Mouse (Mus musculus) hindbrain, postnatal 0 days (tissue): Measurements from ENCODE around the gene Card11. TPM values are rescaled to one million over a fixed set of nuclear protein-coding genes. Genes with fewer than 3 reads are reported as not detected.

Experiments used
- ATAC-seq: fragments of 200-750 bp; cut with Nextera tagmentation; 2 replicates; pipeline ENCODE4 v1.8.0; 2017; ENCODE audit warnings: mild to moderate bottlenecking, moderate TSS enrichment, moderate library complexity
- DNase-seq: peaks from one replicate; pipeline ENCODE4 v3.0.0-alpha.2; 2015; ENCODE audit warnings: low spot score
- H3K27ac ChIP-seq: fragments of 300-500 bp; sonication (generic); 2 replicates; pipeline ENCODE4 v1.5.1; 2014; ENCODE audit warnings: mild to moderate bottlenecking
- H3K27me3 ChIP-seq: fragments of 300-500 bp; sonication (generic); 2 replicates; pipeline ENCODE4 v1.6.1; 2014; ENCODE audit warnings: low read length, mixed read lengths; ENCODE audit not compliant: insufficient read depth
- H3K36me3 ChIP-seq: fragments of 300-500 bp; sonication (generic); 2 replicates; pipeline ENCODE4 v1.6.1; 2014; ENCODE audit warnings: low read length, mixed read lengths; ENCODE audit not compliant: insufficient read depth
- H3K4me1 ChIP-seq: fragments of 300-500 bp; sonication (generic); 2 replicates; pipeline ENCODE4 v1.6.1; 2014; ENCODE audit warnings: antibody characterized with exemption, low read length, mixed read lengths; ENCODE audit not compliant: insufficient read depth
- H3K4me2 ChIP-seq: fragments of 300-500 bp; sonication (generic); 2 replicates; pipeline ENCODE4 v1.6.1; 2014; ENCODE audit warnings: low read depth, mild to moderate bottlenecking, low read length, moderate library complexity, mixed read lengths
- H3K4me3 ChIP-seq: fragments of 300-500 bp; sonication (generic); 2 replicates; pipeline ENCODE4 v1.5.1; 2014; ENCODE audit warnings: low read length
- H3K9ac ChIP-seq: fragments of 300-500 bp; sonication (generic); replicated peaks from 2 replicates; pipeline ENCODE4 v1.6.1; 2014; ENCODE audit warnings: mild to moderate bottlenecking, low read length, moderate library complexity, mixed read lengths
- H3K9me3 ChIP-seq: fragments of 300-500 bp; sonication (generic); 2 replicates; pipeline ENCODE4 v1.6.1; 2016; ENCODE audit warnings: low read length, mixed read lengths
- CTCF ChIP-seq: IDR thresholded peaks from 2 replicates; pipeline ENCODE4 v1.5.1; 2016; ENCODE audit warnings: antibody characterized with exemption, control low read depth, low read depth
- WGBS: fragments of 180-500 bp; shearing (Covaris S2); extraction: QIAGEN DNeasy Blood & Tissue Kit; methylation state at CpG from one replicate; pipeline ENCODE4 v1.1.7; 2014; 5-methylcytosine and 5-hydroxymethylcytosine counted together
- polyA plus RNA-seq: library from polyadenylated mRNA; unstranded; fragments of >200 nt; fragmentation: Nextera tagmentation; extraction: Ambion mirVana; gene quantifications from 2 replicates; pipeline ENCODE4 v1.2.1, GENCODE M21; 2015
- total RNA-seq: library from RNA; depleted of rRNA; stranded (reverse); fragments of >200 nt; gene quantifications from 2 replicates; pipeline ENCODE4 v1.2.3, GENCODE M21; 2014

Gene Card11
- total and polyA plus RNA-seq, 2 experiments from 2014 or later = 0.18 TPM; not detected in 1

DNA sequence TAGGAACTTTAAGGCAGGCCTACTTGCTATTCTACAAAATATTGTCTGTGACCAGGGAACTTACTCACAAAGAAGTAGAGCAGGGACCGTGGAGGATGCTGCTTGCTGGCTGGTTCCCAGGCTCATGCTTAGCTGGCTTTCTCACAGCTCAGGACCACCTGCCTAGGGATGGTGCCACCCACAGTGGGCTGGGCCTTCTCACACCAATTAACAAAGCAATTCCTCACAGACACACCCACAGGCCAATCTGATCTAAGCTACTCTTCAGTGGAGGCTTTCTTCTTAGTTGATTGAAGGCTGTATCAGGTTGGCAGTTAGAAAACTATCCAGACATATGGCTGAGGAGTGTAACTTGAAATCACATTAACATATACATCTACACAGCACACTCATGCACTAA, 15.7 kb upstream of the Card11 start:
- no peaks in the 10 kb centered on the region for H3K4me1 ChIP-seq
- no peaks in the 10 kb centered on the region for H3K27me3 ChIP-seq
- H3K9ac ChIP-seq = no peak overlapping the region
- no peak overlapping the region for H3K4me2 ChIP-seq
- ATAC-seq = no peak
- 59% methylated on average over 1 of the region's 1 CpGs for WGBS
- no peak overlapping the region for H3K27ac ChIP-seq
- no peaks in the 10 kb centered on the region for H3K36me3 ChIP-seq
- H3K4me3 ChIP-seq = no peak overlapping the region
- no peak for DNase-seq
- no peak for TF ChIP-seq CTCF
- no peaks in the 10 kb centered on the region for H3K9me3 ChIP-seq

DNA sequence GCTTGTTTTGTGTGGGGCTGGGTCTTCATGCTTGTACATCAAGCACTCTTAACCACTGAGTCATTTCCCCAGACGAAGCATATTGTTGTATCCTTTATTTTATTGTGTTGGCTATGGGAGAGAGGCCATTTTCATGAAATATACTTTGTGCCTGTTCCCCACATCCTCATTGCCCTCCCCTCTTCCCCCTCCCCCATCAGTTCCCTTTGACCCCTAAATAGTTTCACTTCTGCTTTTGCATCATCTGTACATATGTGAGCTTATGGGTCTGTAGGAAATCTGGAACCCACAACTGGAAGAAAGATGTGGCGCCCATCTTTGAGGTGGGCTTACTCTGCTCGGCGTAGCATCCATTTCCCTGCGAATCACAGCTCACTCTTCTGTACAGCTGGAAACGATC, 13.8 kb upstream of the Card11 start:
- no peak overlapping the region for H3K27ac ChIP-seq
- H3K9ac ChIP-seq = no peak overlapping the region
- DNase-seq = no peak
- no peaks in the 10 kb centered on the region for H3K27me3 ChIP-seq
- H3K9me3 ChIP-seq = no peaks in the 10 kb centered on the region
- no peak for TF ChIP-seq CTCF
- no peak overlapping the region for H3K4me3 ChIP-seq
- H3K4me2 ChIP-seq = no peak overlapping the region
- no peaks in the 10 kb centered on the region for H3K4me1 ChIP-seq
- no peaks in the 10 kb centered on the region for H3K36me3 ChIP-seq
- ATAC-seq = no peak
- 94% methylated on average over 6 of the region's 6 CpGs for WGBS

- Histone ChIP-seq H3K4me1 (no peaks in the 10 kb centered on the region), H3K36me3 (no peaks in the 10 kb centered on the region), H3K27ac (no peak overlapping the region), H3K9me3 (no peaks in the 10 kb centered on the region), H3K9ac (no peak overlapping the region), H3K4me3 (no peak overlapping the region), H3K27me3 (no peaks in the 10 kb centered on the region), H3K4me2 (no peak overlapping the region; the same call in 1 of the 2 replicates)
- TF ChIP-seq CTCF = no peak
- DNase-seq = no peak
- no peak for ATAC-seq
- WGBS = 79% methylated on average over 9 of the region's 9 CpGs
Measured at GRCm38 (mm10) chr5:141013465-141013864, 13.1 kb upstream of the Card11 start.

DNA sequence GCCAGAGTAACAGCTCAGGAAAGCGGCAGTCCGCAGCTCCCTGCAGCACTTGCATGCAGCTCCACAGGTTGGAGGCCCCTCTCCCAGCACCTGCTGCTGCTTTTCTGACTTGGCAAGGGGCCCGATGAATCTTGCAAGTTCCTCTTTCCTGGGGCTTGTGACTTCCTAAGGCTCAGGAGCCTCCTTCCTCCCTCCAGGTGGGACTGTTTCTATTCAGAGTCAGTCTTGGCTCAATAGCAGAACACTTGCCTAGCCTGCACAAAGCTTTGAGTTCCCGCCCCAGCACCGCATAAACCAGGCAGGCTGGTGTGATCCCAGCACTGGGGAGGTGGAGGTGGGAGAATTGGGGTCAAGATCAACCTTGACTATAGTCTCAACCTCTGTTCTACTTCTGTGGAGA, 5.1 kb upstream of the Card11 start:
- Histone ChIP-seq H3K27ac (no peak overlapping the region), H3K9me3 (no peaks in the 10 kb centered on the region), H3K4me3 (no peak overlapping the region), H3K4me2 (no peak overlapping the region), H3K9ac (no peak overlapping the region), H3K27me3 (no peaks in the 10 kb centered on the region), H3K36me3 (no peaks in the 10 kb centered on the region), H3K4me1 (no peaks in the 10 kb centered on the region)
- no peak for ATAC-seq
- no peak for TF ChIP-seq CTCF
- 75% methylated on average over 5 of the region's 5 CpGs for WGBS
- no peak for DNase-seq

GRCm38 (mm10) chr5:141004078-141004763, 3.8 kb upstream of the Card11 start:
- no peak for TF ChIP-seq CTCF
- 90% methylated on average over 3 of the region's 3 CpGs for WGBS
- no peak for ATAC-seq

DNA sequence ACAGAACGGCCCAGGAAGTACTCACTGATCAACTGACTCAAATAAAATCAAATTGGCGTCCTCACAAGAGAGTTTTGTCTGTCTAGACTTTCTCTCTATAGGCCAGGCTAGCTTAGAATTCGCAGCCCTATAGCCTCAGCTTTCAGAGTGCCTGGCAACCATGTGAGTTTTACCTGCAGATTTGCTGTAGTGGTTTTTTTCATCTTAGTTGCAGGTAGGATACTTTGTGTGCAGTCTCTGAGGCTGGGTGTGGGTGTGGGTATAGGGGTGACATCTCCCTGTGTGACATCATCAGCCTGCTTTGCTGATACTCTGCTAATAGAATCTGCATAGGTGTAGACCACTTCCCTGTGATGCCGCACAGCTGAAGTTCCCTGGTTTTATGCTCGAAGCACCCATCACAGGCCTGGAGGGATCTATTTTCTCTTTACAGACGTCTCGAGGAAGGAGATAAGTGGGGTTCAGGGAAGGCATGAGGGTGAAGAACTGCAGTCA, 1.2 kb downstream of the Card11 start:
- H3K4me1 ChIP-seq = no peaks in the 10 kb centered on the region
- whole genome bisulfite sequencing = 91% methylated on average over 7 of the region's 7 CpGs
- no peak overlapping the region for H3K4me2 ChIP-seq
- no peak overlapping the region for H3K9ac ChIP-seq
- H3K27me3 ChIP-seq = no peaks in the 10 kb centered on the region
- H3K27ac ChIP-seq = no peak overlapping the region
- H3K36me3 ChIP-seq = no peaks in the 10 kb centered on the region
- no peak for DNase-seq
- no peak overlapping the region for H3K4me3 ChIP-seq
- no peak for ATAC-seq
- TF ChIP-seq CTCF = no peak
- no peaks in the 10 kb centered on the region for H3K9me3 ChIP-seq

More at GRCm38 (mm10) chr5:141004078-141004763, 3.8 kb upstream of the Card11 start:
- Histone ChIP-seq H3K27me3 (no peaks in the 10 kb centered on the region), H3K4me1 (no peaks in the 10 kb centered on the region), H3K36me3 (no peaks in the 10 kb centered on the region), H3K9ac (no peak overlapping the region), H3K4me3 (no peak overlapping the region), H3K9me3 (no peaks in the 10 kb centered on the region), H3K27ac (no peak overlapping the region), H3K4me2 (no peak overlapping the region)
- no peak for DNase-seq

DNA sequence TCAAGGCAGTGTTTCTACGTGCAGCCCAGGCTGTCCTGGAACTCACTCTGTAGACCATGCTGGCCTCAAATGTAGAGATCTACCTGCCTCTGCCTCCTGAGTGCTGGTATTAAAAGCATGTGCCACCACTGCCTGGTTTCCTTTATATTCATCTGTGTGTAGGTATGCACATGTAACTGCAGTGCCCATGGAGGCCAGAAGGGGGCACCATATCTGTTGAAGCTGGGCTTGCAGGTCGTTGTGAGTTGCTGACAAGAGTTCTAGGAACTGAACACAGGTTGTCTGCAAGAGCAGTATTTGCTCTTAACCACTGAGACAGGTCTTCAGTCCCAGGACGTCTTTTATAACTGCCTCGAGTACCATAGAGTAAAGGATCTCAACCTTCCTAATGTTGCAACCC, 2.6 kb downstream of the Card11 start:
- no peaks in the 10 kb centered on the region for H3K4me1 ChIP-seq
- ATAC-seq (no peak), DNase-seq (no peak)
- H3K27ac ChIP-seq = no peak overlapping the region
- no peaks in the 10 kb centered on the region for H3K9me3 ChIP-seq
- no peaks in the 10 kb centered on the region for H3K27me3 ChIP-seq
- no peak overlapping the region for H3K9ac ChIP-seq
- 81% methylated on average over 4 of the region's 4 CpGs for WGBS
- no peaks in the 10 kb centered on the region for H3K36me3 ChIP-seq
- no peak overlapping the region for H3K4me2 ChIP-seq
- peak; percentile 42 for TF ChIP-seq CTCF
- no peak overlapping the region for H3K4me3 ChIP-seq
